Comparison of ENCODE assay signal across 8 mouse cellular contexts in the genomic region with DNA sequence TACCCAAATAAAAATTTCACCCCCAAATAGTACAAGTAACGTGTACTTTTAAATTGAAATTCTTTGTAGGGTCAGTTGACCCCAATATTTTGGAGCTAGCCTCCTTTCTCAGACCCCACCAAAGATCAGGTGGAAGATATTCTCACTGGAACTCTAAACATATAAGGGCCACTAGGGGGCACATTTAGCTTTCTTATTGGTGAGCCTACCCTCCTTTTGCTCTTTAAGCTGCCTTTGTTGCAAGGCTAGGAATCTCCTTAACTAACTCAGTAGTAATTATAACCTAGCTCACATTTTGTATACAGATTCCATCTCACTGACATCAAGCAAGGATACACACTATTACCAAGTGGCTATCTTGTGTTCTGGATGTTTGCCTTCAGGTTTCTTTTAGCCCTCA.
A peak's percentile ranks its signal among the peaks of the same experiment; 100 is the strongest.
DNase-seq lines count a peak whose midpoint lies in the region; ATAC-seq and TF ChIP-seq lines count a peak whose summit lies in the region.

No protein-coding gene starts in this region.

- DNase-seq in frontal cortex, postnatal 25 days (ENCODE audit: low spot score in 2 of 2), result no peak
- peak; percentile 26 for DNase-seq in thymus, postnatal 0 days (ENCODE audit: low spot score)
- no peak for DNase-seq in thymus, postnatal 10 days (ENCODE audit: low spot score in 2 of 2)
- DNase-seq in yolk sac, embryonic 10.5 days (ENCODE audit: low spot score), result no peak
- DNase-seq in thymus, adult 2 months, result no peak

- H3K4me3 ChIP-seq in kidney, embryonic 15.5 days (replicated peaks), result no peak overlapping the region
- H3K4me3 ChIP-seq in neural tube, embryonic 14.5 days (ENCODE audit: low read depth, low read length), result no peak overlapping the region
- H3K4me3 ChIP-seq in thymus, adult 2 months (ENCODE audit: control insufficient read depth, insufficient read depth, low read length), result no peak overlapping the region

- H3K4me1 ChIP-seq in kidney, embryonic 15.5 days, result no peaks in the 10 kb centered on the region
- no peaks in the 10 kb centered on the region for H3K4me1 ChIP-seq in neural tube, embryonic 14.5 days (ENCODE audit: control insufficient read depth, insufficient read depth, low read length)
- H3K4me1 ChIP-seq in thymus, adult 2 months (replicated peaks; ENCODE audit: control insufficient read depth, insufficient read depth, low read length), result no peaks in the 10 kb centered on the region

- no peaks in the 10 kb centered on the region for H3K36me3 ChIP-seq in kidney, embryonic 15.5 days
- no peaks in the 10 kb centered on the region for H3K36me3 ChIP-seq in neural tube, embryonic 14.5 days (ENCODE audit: control insufficient read depth, insufficient read depth, low read length)
- no peaks in the 10 kb centered on the region for H3K36me3 ChIP-seq in thymus, adult 2 months (ENCODE audit: control insufficient read depth, insufficient read depth, low read length)

- peak; percentile 94 for ATAC-seq in frontal cortex, adult (ENCODE audit: low TSS enrichment)
- peak; percentile 73; the same call in 1 of the 2 replicates for ATAC-seq in kidney, embryonic 15.5 days (replicated peaks; ENCODE audit: low FRiP score)
- peak; percentile 81; the same call in 1 of the 2 replicates for ATAC-seq in neural tube, embryonic 14.5 days (ENCODE audit: low read depth)

- 26% methylated on average over 1 of the region's 1 CpGs for WGBS in kidney, embryonic 15.5 days
- 16% methylated on average over 1 of the region's 1 CpGs for WGBS in neural tube, embryonic 14.5 days
- WGBS in thymus, adult 2 months, result 30% methylated on average over 1 of the region's 1 CpGs

- TF ChIP-seq POLR2A in thymus, adult 2 months (IDR thresholded peaks at IDR 0.05; ENCODE audit: control insufficient read depth, extremely low read depth, insufficient read depth, low read length, poor library complexity), result no peak

- no peak overlapping the region for H3K9ac ChIP-seq in kidney, embryonic 15.5 days
- H3K9ac ChIP-seq in neural tube, embryonic 14.5 days (replicated peaks; ENCODE audit: low read depth, low read length), result no peak overlapping the region

- H3K9me3 ChIP-seq in kidney, embryonic 15.5 days (replicated peaks), result no peaks in the 10 kb centered on the region
- no peaks in the 10 kb centered on the region for H3K9me3 ChIP-seq in neural tube, embryonic 14.5 days (ENCODE audit: control insufficient read depth, low read length)

- no peak for TF ChIP-seq CTCF in thymus, adult 2 months (IDR thresholded peaks at IDR 0.05; ENCODE audit: borderline replicate concordance, control insufficient read depth, extremely low read depth, insufficient read depth, low read length, poor library complexity)

- no peak overlapping the region for H3K27ac ChIP-seq in kidney, embryonic 15.5 days
- no peak overlapping the region for H3K27ac ChIP-seq in neural tube, embryonic 14.5 days (ENCODE audit: low read depth, low read length)
- H3K27ac ChIP-seq in thymus, adult 2 months (ENCODE audit: control insufficient read depth, insufficient read depth, low read length), result no peak overlapping the region

- H3K4me2 ChIP-seq in kidney, embryonic 15.5 days, result no peak overlapping the region
- H3K4me2 ChIP-seq in neural tube, embryonic 14.5 days (ENCODE audit: low read depth, low read length), result no peak overlapping the region

- H3K27me3 ChIP-seq in kidney, embryonic 15.5 days, result no peaks in the 10 kb centered on the region
- no peaks in the 10 kb centered on the region for H3K27me3 ChIP-seq in neural tube, embryonic 14.5 days (ENCODE audit: control insufficient read depth, insufficient read depth, low read length)
- no peaks in the 10 kb centered on the region for H3K27me3 ChIP-seq in thymus, adult 2 months (ENCODE audit: control insufficient read depth, insufficient read depth, low read length)
